Mouse (Mus musculus): ENCODE measurements around the gene Cfap70. TPM values are rescaled to one million over a fixed set of nuclear protein-coding genes. Genes with fewer than 3 reads are reported as not detected.
A peak's percentile ranks its signal among the peaks of the same experiment; 100 is the strongest.

The Cfap70 gene
- polyA plus RNA-seq, 1 experiment from 2014 or later: 0.46 TPM

- no peaks in the 10 kb centered on the region for H3K27me3 ChIP-seq (ENCODE audit: low read depth, poor library complexity, severe bottlenecking)
- no peak for DNase-seq (ENCODE audit: low spot score)
- no peak overlapping the region for H3K27ac ChIP-seq (replicated peaks)
- WGBS: 87% methylated on average over 9 of the region's 9 CpGs
- H3K36me3 ChIP-seq: no peaks in the 10 kb centered on the region
- peaks cover 18% of the 10 kb centered on the region for H3K4me1 ChIP-seq
- no peaks in the 10 kb centered on the region for H3K9me3 ChIP-seq (replicated peaks)
- H3K4me3 ChIP-seq: no peak overlapping the region
Observed at GRCm38 (mm10) chr14:20397220-20397619, 54.8 kb downstream of the Cfap70 start.

GRCm38 (mm10) chr14:20393205-20393913 is 58.7 kb downstream of the Cfap70 start, which contains the start of gene Mrps16:
TSS of gene Mrps16 (minus strand) at chr14:20393634.
- peak within 1 kb of the TSS; percentile 80 for H3K4me3 ChIP-seq
- H3K36me3 ChIP-seq: peaks cover 22% of the 10 kb centered on the region
- DNase-seq (ENCODE audit: low spot score): peak; percentile 96
- peaks cover 25% of the 10 kb centered on the region for H3K4me1 ChIP-seq
- H3K27ac ChIP-seq (replicated peaks): peak within 1 kb of the TSS; percentile 95
- under 1% methylated on average over 68 of the region's 68 CpGs for WGBS
- no peaks in the 10 kb centered on the region for H3K9me3 ChIP-seq (replicated peaks)
- no peaks in the 10 kb centered on the region for H3K27me3 ChIP-seq (ENCODE audit: low read depth, poor library complexity, severe bottlenecking)

- 79% methylated on average over 4 of the region's 4 CpGs for WGBS
- Histone ChIP-seq H3K4me1 (peaks cover 35% of the 10 kb centered on the region), H3K36me3 (peaks cover 27% of the 10 kb centered on the region), H3K27ac (replicated peaks) (no peak overlapping the region), H3K4me3 (no peak overlapping the region), H3K27me3 (ENCODE audit: low read depth, poor library complexity, severe bottlenecking) (no peaks in the 10 kb centered on the region), H3K9me3 (replicated peaks) (no peaks in the 10 kb centered on the region)
- no peak for DNase-seq (ENCODE audit: low spot score)
Observed at GRCm38 (mm10) chr14:20392326-20392725, 59.7 kb downstream of the Cfap70 start.

GRCm38 (mm10) chr14:20389446-20390079 is 62.5 kb downstream of the Cfap70 start:
- H3K4me3 ChIP-seq: peak overlapping the region; percentile 85
- DNase-seq (ENCODE audit: low spot score): no peak
- WGBS: 89% methylated on average over 8 of the region's 8 CpGs
- peaks cover 55% of the 10 kb centered on the region for H3K36me3 ChIP-seq
- no peaks in the 10 kb centered on the region for H3K27me3 ChIP-seq (ENCODE audit: low read depth, poor library complexity, severe bottlenecking)
- H3K9me3 ChIP-seq (replicated peaks): no peaks in the 10 kb centered on the region
- H3K27ac ChIP-seq (replicated peaks): peak overlapping the region; percentile 94; the same call in 1 of the 2 replicates
- H3K4me1 ChIP-seq: peaks cover 53% of the 10 kb centered on the region

- WGBS: under 1% methylated on average over 59 of the region's 59 CpGs
- Histone ChIP-seq H3K27me3 (ENCODE audit: low read depth, poor library complexity, severe bottlenecking) (no peaks in the 10 kb centered on the region), H3K36me3 (peaks cover 64% of the 10 kb centered on the region), H3K4me1 (peaks cover 44% of the 10 kb centered on the region), H3K4me3 (peak within 1 kb of the TSS; percentile 85), H3K9me3 (replicated peaks) (no peaks in the 10 kb centered on the region), H3K27ac (replicated peaks) (peak within 1 kb of the TSS; percentile 94)
- peak; percentile 95 for DNase-seq (ENCODE audit: low spot score)
Observed at GRCm38 (mm10) chr14:20388441-20389129, 63.4 kb downstream of the Cfap70 start, which contains the start of gene Dnajc9. TSS of gene Dnajc9 (minus strand) at chr14:20388910.

- H3K27me3 ChIP-seq (ENCODE audit: low read depth, poor library complexity, severe bottlenecking): no peaks in the 10 kb centered on the region
- H3K9me3 ChIP-seq (replicated peaks): no peaks in the 10 kb centered on the region
- DNase-seq (ENCODE audit: low spot score): no peak
- H3K4me1 ChIP-seq: no peaks in the 10 kb centered on the region
- 89% methylated on average over 9 of the region's 9 CpGs for WGBS
- no peak overlapping the region for H3K4me3 ChIP-seq
- H3K27ac ChIP-seq (replicated peaks): no peak overlapping the region
- peaks cover 90% of the 10 kb centered on the region for H3K36me3 ChIP-seq
Observed at GRCm38 (mm10) chr14:20379753-20380430, 72.1 kb downstream of the Cfap70 start.

- Histone ChIP-seq H3K36me3 (peaks cover 89% of the 10 kb centered on the region), H3K9me3 (replicated peaks) (no peaks in the 10 kb centered on the region), H3K4me3 (no peak overlapping the region), H3K27me3 (ENCODE audit: low read depth, poor library complexity, severe bottlenecking) (no peaks in the 10 kb centered on the region), H3K4me1 (no peaks in the 10 kb centered on the region), H3K27ac (replicated peaks) (no peak overlapping the region)
- no peak for DNase-seq (ENCODE audit: low spot score)
- 86% methylated on average over 5 of the region's 5 CpGs for WGBS
Observed at GRCm38 (mm10) chr14:20379087-20379640, 72.9 kb downstream of the Cfap70 start.

- 42% methylated on average over 13 of the region's 13 CpGs for WGBS
- peak; percentile 41 for DNase-seq (ENCODE audit: low spot score)
- Histone ChIP-seq H3K4me3 (no peak overlapping the region), H3K36me3 (peaks cover 88% of the 10 kb centered on the region), H3K27me3 (ENCODE audit: low read depth, poor library complexity, severe bottlenecking) (no peaks in the 10 kb centered on the region), H3K4me1 (no peaks in the 10 kb centered on the region), H3K27ac (replicated peaks) (no peak overlapping the region), H3K9me3 (replicated peaks) (no peaks in the 10 kb centered on the region)
Observed at GRCm38 (mm10) chr14:20378313-20379061, 73.5 kb downstream of the Cfap70 start.

GRCm38 (mm10) chr14:20377112-20377521 is 74.9 kb downstream of the Cfap70 start:
- Histone ChIP-seq H3K27ac (replicated peaks) (no peak overlapping the region), H3K9me3 (replicated peaks) (no peaks in the 10 kb centered on the region), H3K27me3 (ENCODE audit: low read depth, poor library complexity, severe bottlenecking) (no peaks in the 10 kb centered on the region), H3K36me3 (peaks cover 88% of the 10 kb centered on the region), H3K4me1 (no peaks in the 10 kb centered on the region), H3K4me3 (no peak overlapping the region)
- 88% methylated on average over 4 of the region's 4 CpGs for WGBS
- no peak for DNase-seq (ENCODE audit: low spot score)

- Histone ChIP-seq H3K27me3 (ENCODE audit: low read depth, poor library complexity, severe bottlenecking) (no peaks in the 10 kb centered on the region), H3K36me3 (peaks cover 94% of the 10 kb centered on the region), H3K27ac (replicated peaks) (no peak overlapping the region), H3K9me3 (replicated peaks) (no peaks in the 10 kb centered on the region), H3K4me3 (no peak overlapping the region), H3K4me1 (no peaks in the 10 kb centered on the region)
- 96% methylated on average over 1 of the region's 1 CpGs for WGBS
- DNase-seq (ENCODE audit: low spot score): no peak
Observed at GRCm38 (mm10) chr14:20371854-20372253, 80.2 kb downstream of the Cfap70 start.

GRCm38 (mm10) chr14:20370798-20371197 is 81.2 kb downstream of the Cfap70 start:
- H3K9me3 ChIP-seq (replicated peaks): no peaks in the 10 kb centered on the region
- no peak for DNase-seq (ENCODE audit: low spot score)

More at GRCm38 (mm10) chr14:20370798-20371197, 81.2 kb downstream of the Cfap70 start:
- no peaks in the 10 kb centered on the region for H3K4me1 ChIP-seq
- H3K27ac ChIP-seq (replicated peaks): no peak overlapping the region
- H3K4me3 ChIP-seq: no peak overlapping the region
- 86% methylated on average over 7 of the region's 7 CpGs for WGBS
- no peaks in the 10 kb centered on the region for H3K27me3 ChIP-seq (ENCODE audit: low read depth, poor library complexity, severe bottlenecking)
- peaks cover 94% of the 10 kb centered on the region for H3K36me3 ChIP-seq

Data from midbrain, embryonic 10.5 days (tissue).